Mouse (Mus musculus) hindbrain, embryonic 15.5 days (tissue): ENCODE data around the gene Tmem39b. TPM values are rescaled to one million over a fixed set of nuclear protein-coding genes. Genes with fewer than 3 reads are reported as not detected.
"Not testable (repeated sequence)": the region's sequence is repeated elsewhere in the genome, so short reads cannot be mapped to it uniquely, and the experiment has no call there.

Experiments
- ATAC-seq: fragments of 200-750 bp; cut with Nextera tagmentation; 2 replicates; pipeline ENCODE4 v1.8.0; 2017; ENCODE audit warnings: low read depth, moderate number of reproducible peaks, moderate TSS enrichment; ENCODE audit not compliant: low FRiP score
- H3K27ac ChIP-seq: fragments of 300-500 bp; sonication (generic); replicated peaks from 2 replicates; pipeline ENCODE4 v1.5.1; 2015; ENCODE audit warnings: mild to moderate bottlenecking, inconsistent platforms
- H3K27me3 ChIP-seq: fragments of 300-500 bp; sonication (generic); 2 replicates; pipeline ENCODE4 v1.6.1; 2015; ENCODE audit warnings: control low read depth, inconsistent platforms
- H3K36me3 ChIP-seq: fragments of 300-500 bp; sonication (generic); 2 replicates; pipeline ENCODE4 v1.6.1; 2015; ENCODE audit warnings: control low read depth, inconsistent platforms
- H3K4me1 ChIP-seq: fragments of 300-500 bp; sonication (generic); replicated peaks from 2 replicates; pipeline ENCODE4 v1.6.1; 2015; ENCODE audit warnings: control low read depth, inconsistent platforms
- H3K4me2 ChIP-seq: fragments of 300-500 bp; sonication (generic); 2 replicates; pipeline ENCODE4 v1.6.1; 2015; ENCODE audit warnings: moderate library complexity, mild to moderate bottlenecking, inconsistent platforms
- H3K4me3 ChIP-seq: fragments of 300-500 bp; sonication (generic); 2 replicates; pipeline ENCODE4 v1.5.1; 2015; ENCODE audit warnings: mild to moderate bottlenecking, inconsistent platforms
- H3K9ac ChIP-seq: fragments of 300-500 bp; sonication (generic); 2 replicates; pipeline ENCODE4 v1.6.1; 2015; ENCODE audit warnings: inconsistent platforms
- H3K9me3 ChIP-seq: fragments of 300-500 bp; sonication (generic); 2 replicates; pipeline ENCODE4 v1.6.1; 2016; ENCODE audit warnings: control low read depth, inconsistent platforms
- WGBS: fragments of 180-500 bp; shearing (Covaris S2); methylation state at CpG from one replicate; pipeline ENCODE4 v1.1.7; 2015; 5-methylcytosine and 5-hydroxymethylcytosine counted together
- polyA plus RNA-seq: library from polyadenylated mRNA; unstranded; fragments of >200 nt; fragmentation: Nextera tagmentation; extraction: Ambion mirVana; gene quantifications from 2 replicates; pipeline ENCODE4 v1.2.1, GENCODE M21; 2015

The Tmem39b gene
- polyA plus RNA-seq: 14.8 TPM in 2 replicates

- WGBS: under 1% methylated on average over 50 of the region's 57 CpGs
- peak within 1 kb of the TSS; percentile 63 for H3K4me2 ChIP-seq
- peak; percentile 88 for ATAC-seq
- H3K36me3 ChIP-seq: peaks cover 24% of the 10 kb centered on the region
- no peaks in the 10 kb centered on the region for H3K9me3 ChIP-seq
- no peaks in the 10 kb centered on the region for H3K27me3 ChIP-seq
- H3K4me3 ChIP-seq: peak within 1 kb of the TSS; percentile 51
- peaks cover 38% of the 10 kb centered on the region for H3K4me1 ChIP-seq
- H3K9ac ChIP-seq: peak within 1 kb of the TSS; percentile 71
- peak within 1 kb of the TSS; percentile 96 for H3K27ac ChIP-seq
Measured at GRCm38 (mm10) chr4:129696158-129696985, at the start of gene Tmem39b. TSS of gene Tmem39b (minus strand) at chr4:129696838.

GRCm38 (mm10) chr4:129746106-129746505, 49.5 kb upstream of the Tmem39b start:
- 52% methylated on average over 1 of the region's 1 CpGs for WGBS
- Histone ChIP-seq H3K4me3 (no peak overlapping the region), H3K27ac (no peak overlapping the region), H3K4me1 (peaks cover 10% of the 10 kb centered on the region), H3K27me3 (no peaks in the 10 kb centered on the region), H3K4me2 (no peak overlapping the region), H3K36me3 (no peaks in the 10 kb centered on the region), H3K9ac (no peak overlapping the region), H3K9me3 (no peaks in the 10 kb centered on the region)
- ATAC-seq: no peak

DNA sequence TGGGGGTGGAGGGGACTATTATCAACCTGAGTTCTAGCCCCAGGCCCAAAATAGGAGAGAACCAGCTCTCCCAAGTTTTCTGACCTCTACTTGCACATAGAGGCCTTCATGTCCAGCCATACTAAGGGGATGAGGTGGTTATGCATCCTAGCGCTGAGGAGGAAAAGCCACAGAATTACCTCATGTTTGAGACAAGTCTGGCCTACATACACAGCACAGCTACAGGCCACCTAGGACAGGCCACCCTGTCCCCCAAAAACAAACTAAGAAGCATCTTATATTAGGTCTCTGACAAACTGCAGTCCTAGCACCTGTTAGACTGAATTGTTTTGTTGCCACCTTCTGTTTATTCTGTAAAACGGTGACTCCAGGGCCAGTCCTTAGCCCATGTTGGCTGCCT, 46.9 kb upstream of the Tmem39b start:
- Histone ChIP-seq H3K9ac (peak overlapping the region; percentile 87), H3K4me2 (peak overlapping the region; percentile 59), H3K36me3 (no peaks in the 10 kb centered on the region), H3K9me3 (no peaks in the 10 kb centered on the region), H3K27me3 (no peaks in the 10 kb centered on the region), H3K27ac (peak overlapping the region; percentile 99), H3K4me3 (peak overlapping the region; percentile 99), H3K4me1 (peaks cover 30% of the 10 kb centered on the region)
- 43% methylated on average over 2 of the region's 2 CpGs for WGBS
- no peak for ATAC-seq

- no peaks in the 10 kb centered on the region for H3K9me3 ChIP-seq
- ATAC-seq: no peak
- no peaks in the 10 kb centered on the region for H3K27me3 ChIP-seq
- peaks cover 32% of the 10 kb centered on the region for H3K4me1 ChIP-seq
- peak overlapping the region; percentile 87 for H3K9ac ChIP-seq
- H3K27ac ChIP-seq: peak overlapping the region; percentile 99
- H3K36me3 ChIP-seq: no peaks in the 10 kb centered on the region
- H3K4me3 ChIP-seq: peak overlapping the region; percentile 99
- 8% methylated on average over 7 of the region's 7 CpGs for WGBS
- peak overlapping the region; percentile 59 for H3K4me2 ChIP-seq
Measured at GRCm38 (mm10) chr4:129743010-129743390, 46.4 kb upstream of the Tmem39b start.

DNA sequence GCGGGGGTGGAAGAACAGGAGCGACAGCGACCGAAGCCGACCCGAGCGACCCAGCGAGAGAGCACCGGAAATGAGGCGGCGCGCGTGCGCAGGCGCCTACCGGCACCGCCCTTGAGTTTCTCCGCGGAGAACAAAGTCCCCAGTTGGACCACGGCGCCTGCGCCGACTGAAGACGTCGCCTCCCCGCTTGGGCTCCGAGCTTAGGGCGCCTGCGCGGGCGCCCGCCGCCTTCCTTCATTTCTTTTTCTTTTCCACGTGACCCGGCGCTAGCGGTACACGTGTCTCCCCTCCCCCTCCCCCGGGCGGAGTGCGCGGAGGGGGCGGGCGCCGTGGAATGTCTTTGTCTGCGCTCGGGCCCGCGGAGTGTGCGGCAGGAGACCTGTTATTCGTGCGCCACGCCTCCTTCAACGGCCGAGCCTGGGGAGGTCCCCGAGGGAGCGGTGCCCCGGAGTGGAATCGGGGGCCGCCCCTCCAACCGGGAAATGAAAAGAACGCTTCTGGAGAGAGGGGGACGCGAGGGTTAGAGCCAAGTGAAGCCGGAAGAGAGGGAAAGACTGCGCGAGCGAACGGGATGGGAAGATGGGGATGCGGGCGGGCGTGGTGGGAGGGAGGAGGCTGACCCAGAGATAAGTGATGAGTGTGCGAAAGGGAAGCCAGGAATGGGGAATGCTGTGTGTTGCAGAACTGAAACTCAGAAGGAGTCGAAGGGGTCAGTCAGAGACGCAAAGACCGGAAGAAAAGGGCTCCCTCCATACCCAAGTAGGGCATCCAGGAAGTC, 45.8 kb upstream of the Tmem39b start, which contains the start of gene Khdrbs1:
TSS of gene Khdrbs1 (minus strand) at position 72 of the 778 bp plus-strand sequence.
- Histone ChIP-seq H3K9ac (peak within 1 kb of the TSS; percentile 96), H3K4me3 (peak within 1 kb of the TSS; percentile 99), H3K36me3 (no peaks in the 10 kb centered on the region), H3K4me1 (peaks cover 35% of the 10 kb centered on the region), H3K27me3 (no peaks in the 10 kb centered on the region), H3K4me2 (peak within 1 kb of the TSS; percentile 59), H3K27ac (peak within 1 kb of the TSS; percentile 99), H3K9me3 (no peaks in the 10 kb centered on the region)
- peak; percentile 94 for ATAC-seq
- under 1% methylated on average over 71 of the region's 76 CpGs for WGBS

- ATAC-seq: no peak; the same call in 1 of the 2 replicates
- Histone ChIP-seq H3K9me3 (no peaks in the 10 kb centered on the region), H3K36me3 (no peaks in the 10 kb centered on the region), H3K27me3 (no peaks in the 10 kb centered on the region), H3K27ac (peak overlapping the region; percentile 94), H3K4me2 (peak overlapping the region; percentile 59), H3K9ac (peak overlapping the region; percentile 96), H3K4me3 (peak overlapping the region; percentile 99), H3K4me1 (peaks cover 39% of the 10 kb centered on the region)
- under 1% methylated on average over 33 of the region's 34 CpGs for WGBS
Measured at GRCm38 (mm10) chr4:129741974-129742231, 45.3 kb upstream of the Tmem39b start.

DNA sequence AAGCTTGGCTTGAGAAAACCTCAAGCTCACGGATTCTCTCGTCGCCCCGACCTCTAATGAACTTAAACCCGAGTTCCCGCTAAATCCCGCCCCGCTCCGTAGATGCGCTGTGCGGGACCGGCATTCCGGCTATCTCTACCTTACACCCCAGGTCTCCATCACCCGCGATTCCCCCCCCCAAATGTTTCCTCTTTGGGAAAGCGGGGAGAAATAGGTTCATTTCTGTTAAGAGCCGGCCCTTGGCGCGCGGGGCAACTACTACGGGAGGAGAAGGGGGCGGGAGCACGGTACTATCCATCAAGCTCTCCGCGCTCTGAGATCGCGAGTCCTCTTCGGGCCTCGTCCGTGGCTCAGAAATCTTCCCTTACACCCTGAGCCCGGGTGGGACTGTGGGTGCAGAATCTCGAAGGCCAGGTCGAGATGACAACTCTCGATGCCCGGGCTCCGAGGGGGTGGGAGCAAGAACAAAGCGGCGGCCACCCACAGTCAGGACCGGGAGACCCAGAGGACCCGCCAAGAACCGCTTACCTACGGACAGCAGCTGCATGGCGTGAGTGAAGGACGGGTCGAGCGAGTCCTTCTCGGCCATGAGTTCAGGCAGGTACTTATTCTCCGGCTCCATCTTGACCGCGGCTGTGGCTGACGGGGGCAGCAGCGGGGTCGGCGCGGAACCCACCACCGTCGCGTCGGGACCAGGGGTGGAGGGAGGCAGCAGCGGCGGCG, 44.8 kb upstream of the Tmem39b start:
- H3K36me3 ChIP-seq: no peaks in the 10 kb centered on the region
- WGBS: under 1% methylated on average over 62 of the region's 62 CpGs
- peak overlapping the region; percentile 99 for H3K4me3 ChIP-seq
- ATAC-seq: peak; percentile 2; the same call in 1 of the 2 replicates
- peak overlapping the region; percentile 94 for H3K27ac ChIP-seq
- H3K4me2 ChIP-seq: peak overlapping the region; percentile 59
- no peaks in the 10 kb centered on the region for H3K27me3 ChIP-seq
- peak overlapping the region; percentile 96 for H3K9ac ChIP-seq
- H3K9me3 ChIP-seq: no peaks in the 10 kb centered on the region
- peaks cover 39% of the 10 kb centered on the region for H3K4me1 ChIP-seq

- Histone ChIP-seq H3K4me3 (peak overlapping the region; percentile 99), H3K4me1 (peaks cover 46% of the 10 kb centered on the region)
Measured at GRCm38 (mm10) chr4:129739111-129739645, 42.5 kb upstream of the Tmem39b start.

GRCm38 (mm10) chr4:129736173-129736572, 39.5 kb upstream of the Tmem39b start:
- no peak for ATAC-seq

More at GRCm38 (mm10) chr4:129739111-129739645, 42.5 kb upstream of the Tmem39b start:
- no peaks in the 10 kb centered on the region for H3K9me3 ChIP-seq
- no peaks in the 10 kb centered on the region for H3K27me3 ChIP-seq
- H3K9ac ChIP-seq: no peak overlapping the region
- ATAC-seq: no peak
- H3K27ac ChIP-seq: no peak overlapping the region
- H3K4me2 ChIP-seq: peak overlapping the region; percentile 59
- H3K36me3 ChIP-seq: no peaks in the 10 kb centered on the region; the same call in 1 of the 2 replicates
- 79% methylated on average over 4 of the region's 4 CpGs for WGBS

GRCm38 (mm10) chr4:129735485-129735884, 38.8 kb upstream of the Tmem39b start:
- 89% methylated on average over 4 of the region's 4 CpGs for WGBS
- peaks cover 38% of the 10 kb centered on the region for H3K4me1 ChIP-seq
- H3K9me3 ChIP-seq: not testable (repeated sequence)

More at GRCm38 (mm10) chr4:129736173-129736572, 39.5 kb upstream of the Tmem39b start:
- H3K27me3 ChIP-seq: no peaks in the 10 kb centered on the region
- H3K4me3 ChIP-seq: no peak overlapping the region
- H3K9ac ChIP-seq: no peak overlapping the region
- H3K4me2 ChIP-seq: no peak overlapping the region
- no peaks in the 10 kb centered on the region; the same call in 1 of the 2 replicates for H3K36me3 ChIP-seq
- WGBS: 90% methylated on average over 1 of the region's 1 CpGs
- H3K9me3 ChIP-seq: no peaks in the 10 kb centered on the region
- H3K4me1 ChIP-seq: peaks cover 39% of the 10 kb centered on the region
- H3K27ac ChIP-seq: no peak overlapping the region

DNA sequence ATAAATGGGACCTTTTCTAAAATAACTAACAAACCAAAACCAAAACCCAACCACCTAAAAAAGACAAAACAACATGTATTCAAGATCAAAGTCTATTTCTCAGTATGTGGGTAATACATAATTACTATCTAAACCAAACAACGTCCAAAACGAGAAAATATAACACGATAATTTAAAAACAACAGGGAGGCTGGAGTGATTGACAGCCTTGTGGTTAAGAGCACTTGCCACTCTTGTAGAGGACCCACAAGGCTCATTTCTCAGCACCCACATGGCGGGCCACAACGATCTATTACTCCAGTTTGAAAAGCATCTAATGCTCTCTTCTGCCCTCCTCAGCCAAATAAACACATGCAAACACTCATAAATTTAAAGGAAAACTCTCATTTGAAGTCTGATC, 34.8 kb upstream of the Tmem39b start:
- H3K4me1 ChIP-seq: peaks cover 10% of the 10 kb centered on the region; the same call in 1 of the 2 replicates
- H3K9me3 ChIP-seq: no peaks in the 10 kb centered on the region
- peaks cover 23% of the 10 kb centered on the region for H3K36me3 ChIP-seq
- no peaks in the 10 kb centered on the region for H3K27me3 ChIP-seq
- no peak for ATAC-seq
- WGBS: 71% methylated on average over 5 of the region's 5 CpGs
- no peak overlapping the region for H3K4me3 ChIP-seq
- no peak overlapping the region for H3K9ac ChIP-seq
- H3K27ac ChIP-seq: no peak overlapping the region
- H3K4me2 ChIP-seq: no peak overlapping the region

More at GRCm38 (mm10) chr4:129735485-129735884, 38.8 kb upstream of the Tmem39b start:
- H3K36me3 ChIP-seq, H3K27ac ChIP-seq, H3K4me3 ChIP-seq, H3K4me2 ChIP-seq, H3K9ac ChIP-seq, H3K27me3 ChIP-seq, ATAC-seq: not testable (repeated sequence)
